Mouse (Mus musculus): ENCODE results near the gene Tmem51. TPM values are rescaled to one million over a fixed set of nuclear protein-coding genes. Genes with fewer than 3 reads are reported as not detected.
A peak's percentile ranks its signal among the peaks of the same experiment; 100 is the strongest.

Gene Tmem51
- total and polyA plus RNA-seq, 2 experiments from 2014 or later: 34.4 to 46.8 TPM

- peak overlapping the region; percentile 87; the same call in 1 of the 2 replicates for H3K27ac ChIP-seq (ENCODE audit: low read depth)
- TF ChIP-seq EP300 (IDR thresholded peaks at IDR 0.05; ENCODE audit: low read depth) (no peak), CTCF (IDR thresholded peaks at IDR 0.05; ENCODE audit: low read depth) (no peak)
- H3K4me3 ChIP-seq (ENCODE audit: low read depth, low read length): no peak overlapping the region
- H3K4me1 ChIP-seq (ENCODE audit: control insufficient read depth, insufficient read depth): peaks cover 50% of the 10 kb centered on the region
- H3K4me2 ChIP-seq (ENCODE audit: low read depth, low read length): no peak overlapping the region
- DNase-seq (ENCODE audit: low spot score): no peak
- H3K9me3 ChIP-seq (replicated peaks; ENCODE audit: control insufficient read depth, low read length): no peaks in the 10 kb centered on the region
- no peak overlapping the region for H3K9ac ChIP-seq (replicated peaks; ENCODE audit: low read depth, low read length)
- 42% methylated on average over 1 of the region's 1 CpGs for WGBS
- ATAC-seq (ENCODE audit: insufficient read depth, low read depth): no peak
- no peaks in the 10 kb centered on the region for H3K36me3 ChIP-seq (replicated peaks; ENCODE audit: control insufficient read depth, insufficient read depth, low read length)
- H3K27me3 ChIP-seq (ENCODE audit: control insufficient read depth, insufficient read depth, low read length): no peaks in the 10 kb centered on the region
Measured at GRCm38 (mm10) chr4:142076883-142077282, 7.2 kb downstream of the Tmem51 start.

GRCm38 (mm10) chr4:142075931-142076330 lies 8.2 kb downstream of the Tmem51 start:
- Histone ChIP-seq H3K9me3 (replicated peaks; ENCODE audit: control insufficient read depth, low read length) (no peaks in the 10 kb centered on the region), H3K36me3 (replicated peaks; ENCODE audit: control insufficient read depth, insufficient read depth, low read length) (no peaks in the 10 kb centered on the region), H3K4me3 (ENCODE audit: low read depth, low read length) (no peak overlapping the region), H3K4me2 (ENCODE audit: low read depth, low read length) (no peak overlapping the region), H3K4me1 (ENCODE audit: control insufficient read depth, insufficient read depth) (peaks cover 42% of the 10 kb centered on the region), H3K9ac (replicated peaks; ENCODE audit: low read depth, low read length) (no peak overlapping the region), H3K27me3 (ENCODE audit: control insufficient read depth, insufficient read depth, low read length) (no peaks in the 10 kb centered on the region), H3K27ac (ENCODE audit: low read depth) (no peak overlapping the region)
- TF ChIP-seq EP300 (IDR thresholded peaks at IDR 0.05; ENCODE audit: low read depth) (no peak), CTCF (IDR thresholded peaks at IDR 0.05; ENCODE audit: low read depth) (no peak)
- DNase-seq (ENCODE audit: low spot score): no peak
- ATAC-seq (ENCODE audit: insufficient read depth, low read depth): no peak
- 80% methylated on average over 11 of the region's 11 CpGs for WGBS

GRCm38 (mm10) chr4:142074060-142074732 lies 9.9 kb downstream of the Tmem51 start:
- no peak overlapping the region for H3K4me2 ChIP-seq (ENCODE audit: low read depth, low read length)
- DNase-seq (ENCODE audit: low spot score) (no peak), ATAC-seq (ENCODE audit: insufficient read depth, low read depth) (no peak)
- no peak overlapping the region for H3K27ac ChIP-seq (ENCODE audit: low read depth)
- no peaks in the 10 kb centered on the region for H3K9me3 ChIP-seq (replicated peaks; ENCODE audit: control insufficient read depth, low read length)
- no peak overlapping the region for H3K9ac ChIP-seq (replicated peaks; ENCODE audit: low read depth, low read length)
- H3K27me3 ChIP-seq (ENCODE audit: control insufficient read depth, insufficient read depth, low read length): no peaks in the 10 kb centered on the region
- H3K4me3 ChIP-seq (ENCODE audit: low read depth, low read length): no peak overlapping the region
- H3K36me3 ChIP-seq (replicated peaks; ENCODE audit: control insufficient read depth, insufficient read depth, low read length): no peaks in the 10 kb centered on the region
- no peak for TF ChIP-seq CTCF (IDR thresholded peaks at IDR 0.05; ENCODE audit: low read depth)
- no peak for TF ChIP-seq EP300 (IDR thresholded peaks at IDR 0.05; ENCODE audit: low read depth)
- WGBS: 67% methylated on average over 12 of the region's 13 CpGs
- peaks cover 32% of the 10 kb centered on the region for H3K4me1 ChIP-seq (ENCODE audit: control insufficient read depth, insufficient read depth)

- H3K36me3 ChIP-seq (replicated peaks; ENCODE audit: control insufficient read depth, insufficient read depth, low read length): no peaks in the 10 kb centered on the region; the same call in 1 of the 2 replicates
- ATAC-seq (ENCODE audit: insufficient read depth, low read depth) (no peak), DNase-seq (ENCODE audit: low spot score) (no peak)
- H3K9me3 ChIP-seq (replicated peaks; ENCODE audit: control insufficient read depth, low read length): no peaks in the 10 kb centered on the region
- H3K4me1 ChIP-seq (ENCODE audit: control insufficient read depth, insufficient read depth): peaks cover 14% of the 10 kb centered on the region; the same call in 1 of the 2 replicates
- 39% methylated on average over 18 of the region's 18 CpGs for WGBS
- H3K4me3 ChIP-seq (ENCODE audit: low read depth, low read length): no peak overlapping the region
- no peak overlapping the region for H3K4me2 ChIP-seq (ENCODE audit: low read depth, low read length)
- H3K27me3 ChIP-seq (ENCODE audit: control insufficient read depth, insufficient read depth, low read length): no peaks in the 10 kb centered on the region
- TF ChIP-seq CTCF (IDR thresholded peaks at IDR 0.05; ENCODE audit: low read depth): no peak
- no peak overlapping the region for H3K9ac ChIP-seq (replicated peaks; ENCODE audit: low read depth, low read length)
- H3K27ac ChIP-seq (ENCODE audit: low read depth): no peak overlapping the region
Measured at GRCm38 (mm10) chr4:142071243-142071991, 12.7 kb downstream of the Tmem51 start.

- no peak overlapping the region for H3K4me3 ChIP-seq (ENCODE audit: low read depth, low read length)
- no peak overlapping the region for H3K4me2 ChIP-seq (ENCODE audit: low read depth, low read length)
- no peaks in the 10 kb centered on the region for H3K9me3 ChIP-seq (replicated peaks; ENCODE audit: control insufficient read depth, low read length)
- DNase-seq (ENCODE audit: low spot score) (no peak), ATAC-seq (ENCODE audit: insufficient read depth, low read depth) (no peak; the same call in 1 of the 2 replicates)
- H3K4me1 ChIP-seq (ENCODE audit: control insufficient read depth, insufficient read depth): peaks cover 20% of the 10 kb centered on the region; the same call in 1 of the 2 replicates
- WGBS: 27% methylated on average over 8 of the region's 8 CpGs
- H3K36me3 ChIP-seq (replicated peaks; ENCODE audit: control insufficient read depth, insufficient read depth, low read length): no peaks in the 10 kb centered on the region; the same call in 1 of the 2 replicates
- no peaks in the 10 kb centered on the region for H3K27me3 ChIP-seq (ENCODE audit: control insufficient read depth, insufficient read depth, low read length)
- no peak overlapping the region for H3K9ac ChIP-seq (replicated peaks; ENCODE audit: low read depth, low read length)
- no peak overlapping the region for H3K27ac ChIP-seq (ENCODE audit: low read depth)
- no peak for TF ChIP-seq CTCF (IDR thresholded peaks at IDR 0.05; ENCODE audit: low read depth)
- TF ChIP-seq EP300 (IDR thresholded peaks at IDR 0.05; ENCODE audit: low read depth): no peak
Measured at GRCm38 (mm10) chr4:142070840-142071239, 13.3 kb downstream of the Tmem51 start.

Measured in heart, postnatal 0 days (tissue).